Mouse (Mus musculus) embryonic fibroblast, embryonic 13.5 days (primary cell): ENCODE measurements around the gene Il17d.

Experiments used
- CTCF ChIP-seq: IDR thresholded peaks from 2 replicates; pipeline ENCODE4 v1.5.1; 2011; ENCODE audit warnings: mild to moderate bottlenecking, control low read depth, low read length, moderate library complexity, borderline replicate concordance; ENCODE audit not compliant: insufficient read depth
- POLR2A ChIP-seq: IDR thresholded peaks from 2 replicates; pipeline ENCODE4 v1.6.1; 2011; ENCODE audit warnings: low read depth, mild to moderate bottlenecking, control low read depth, low read length, moderate library complexity

- TF ChIP-seq CTCF (peak; percentile 67; the same call in 1 of the 2 replicates), POLR2A (no peak)
These were observed 8.6 kb downstream of the Il17d start for GRCm38 (mm10) chr14:57533214-57533613.
